Mouse (Mus musculus): ENCODE measurements around the gene Usp49.

GRCm38 (mm10) chr17:47657901-47658300 lies 27.4 kb downstream of the Usp49 start:
- TF ChIP-seq CTCF (IDR thresholded peaks at IDR 0.05; ENCODE audit: low read depth, low read length) (no peak), POLR2A (IDR thresholded peaks at IDR 0.05; ENCODE audit: extremely low read depth, insufficient read depth, low read length) (no peak)
